ENCODE assay signal across 8 mouse cellular contexts in the genomic region with DNA sequence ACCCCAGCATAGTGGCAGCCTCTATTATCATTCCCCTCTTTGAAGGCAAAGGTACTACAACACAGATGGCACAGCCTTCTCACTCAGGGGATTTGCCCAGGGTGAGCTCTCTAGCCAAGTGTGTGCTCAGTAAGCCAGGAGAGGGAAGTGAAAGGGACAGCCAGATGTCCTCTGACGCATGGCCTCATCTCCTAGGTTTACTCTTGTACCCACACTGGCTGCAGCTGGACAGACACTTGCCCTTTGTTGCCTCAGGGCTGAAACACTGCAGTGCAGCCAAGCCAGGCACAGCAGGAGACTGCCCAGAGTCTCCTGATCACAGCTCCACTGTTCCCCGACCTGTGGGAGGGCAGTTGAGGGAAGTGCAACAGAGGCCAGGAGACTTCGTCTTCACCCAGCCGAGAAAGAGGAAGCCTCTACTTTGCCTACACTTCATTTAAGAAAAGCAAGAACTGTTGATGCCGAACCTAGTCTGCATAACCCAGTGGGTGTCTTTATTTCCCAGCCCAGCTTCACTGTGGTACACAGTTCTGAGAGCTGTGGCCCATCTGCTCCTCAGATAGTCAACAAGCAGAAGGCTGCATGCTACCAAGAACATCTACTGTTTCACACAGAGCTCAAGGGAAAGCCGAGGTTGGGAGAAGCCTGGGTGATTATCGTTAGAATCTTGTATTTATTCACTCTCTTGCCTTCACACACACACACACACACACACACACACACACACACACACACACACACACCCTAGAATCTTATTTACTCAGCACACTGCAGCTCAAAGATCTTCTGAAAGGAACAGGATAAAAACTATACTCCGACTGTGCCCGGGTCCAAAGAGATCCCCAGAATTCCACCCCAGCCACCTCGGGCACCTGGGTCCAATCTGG. TPM values are rescaled to one million over a fixed set of nuclear protein-coding genes. Genes with fewer than 3 reads are reported as not detected.
A peak's percentile ranks its signal among the peaks of the same experiment; 100 is the strongest.
DNase-seq lines count a peak whose midpoint lies in the region; ATAC-seq and TF ChIP-seq lines count a peak whose summit lies in the region.

No protein-coding gene starts in this region.

- peak overlapping the region; percentile 60 for H3K27ac ChIP-seq in lung, postnatal 0 days (ENCODE audit: low read length)
- peak overlapping the region; percentile 69 for H3K27ac ChIP-seq in kidney, embryonic 15.5 days
- H3K27ac ChIP-seq in liver, postnatal 0 days (ENCODE audit: low read depth) = peak overlapping the region; percentile 97

- WGBS in lung, postnatal 0 days = 39% methylated on average over 10 of the region's 10 CpGs
- 45% methylated on average over 10 of the region's 10 CpGs for WGBS in kidney, embryonic 15.5 days
- WGBS in liver, postnatal 0 days (ENCODE audit: insufficient replicate concordance) = 27% methylated on average over 10 of the region's 10 CpGs

- no peak for TF ChIP-seq CTCF in lung, postnatal 0 days (IDR thresholded peaks at IDR 0.05)
- TF ChIP-seq CTCF in liver, postnatal 0 days (IDR thresholded peaks at IDR 0.05; ENCODE audit: low read depth) = no peak

- H3K9ac ChIP-seq in lung, postnatal 0 days (replicated peaks; ENCODE audit: low read depth) = no peak overlapping the region
- H3K9ac ChIP-seq in kidney, embryonic 15.5 days = no peak overlapping the region
- H3K9ac ChIP-seq in liver, postnatal 0 days (replicated peaks) = peak overlapping the region; percentile 65

- no peak for DNase-seq in lung, postnatal 0 days (ENCODE audit: low spot score)
- DNase-seq in lung, postnatal 36 days = no peak
- DNase-seq in cerebellum, adult 11 months = peak; percentile 52
- peak; percentile 72 for DNase-seq in heart, adult 8-10 months (ENCODE audit: low spot score)
- DNase-seq in liver, postnatal 0 days = peak; percentile 70
- DNase-seq in spleen, postnatal 4 days (ENCODE audit: low spot score in 2 of 2) = peak; percentile 43 to 75
- no peak for DNase-seq in embryo, embryonic 9.5 days (ENCODE audit: extremely low spot score)

- H3K4me1 ChIP-seq in lung, postnatal 0 days (ENCODE audit: insufficient read depth, low read depth, low read length) = peaks cover 33% of the 10 kb centered on the region
- peaks cover 64% of the 10 kb centered on the region for H3K4me1 ChIP-seq in kidney, embryonic 15.5 days
- peaks cover 64% of the 10 kb centered on the region for H3K4me1 ChIP-seq in liver, postnatal 0 days (ENCODE audit: insufficient read depth)

- H3K9me3 ChIP-seq in lung, postnatal 0 days (ENCODE audit: low read length) = no peaks in the 10 kb centered on the region
- no peaks in the 10 kb centered on the region for H3K9me3 ChIP-seq in kidney, embryonic 15.5 days (replicated peaks)
- H3K9me3 ChIP-seq in liver, postnatal 0 days (ENCODE audit: low read length) = no peaks in the 10 kb centered on the region

- no peaks in the 10 kb centered on the region for H3K27me3 ChIP-seq in lung, postnatal 0 days (replicated peaks; ENCODE audit: insufficient read depth, low read length)
- no peaks in the 10 kb centered on the region for H3K27me3 ChIP-seq in kidney, embryonic 15.5 days
- H3K27me3 ChIP-seq in liver, postnatal 0 days (ENCODE audit: insufficient read depth, low read length) = no peaks in the 10 kb centered on the region

- no peak overlapping the region for H3K4me2 ChIP-seq in lung, postnatal 0 days (replicated peaks; ENCODE audit: low read depth, low read length)
- H3K4me2 ChIP-seq in kidney, embryonic 15.5 days = no peak overlapping the region
- peak overlapping the region; percentile 55 for H3K4me2 ChIP-seq in liver, postnatal 0 days (ENCODE audit: low read depth, low read length)

- peak; percentile 36 for ATAC-seq in lung, postnatal 0 days
- ATAC-seq in kidney, embryonic 15.5 days (replicated peaks; ENCODE audit: low FRiP score) = peak; percentile 65; the same call in 1 of the 2 replicates
- peak; percentile 64 for ATAC-seq in liver, postnatal 0 days

- H3K36me3 ChIP-seq in lung, postnatal 0 days (ENCODE audit: insufficient read depth, low read length) = no peaks in the 10 kb centered on the region
- H3K36me3 ChIP-seq in kidney, embryonic 15.5 days = no peaks in the 10 kb centered on the region
- no peaks in the 10 kb centered on the region for H3K36me3 ChIP-seq in liver, postnatal 0 days (replicated peaks; ENCODE audit: insufficient read depth, low read length)

- no peak for TF ChIP-seq EP300 in lung, postnatal 0 days (IDR thresholded peaks at IDR 0.05)
- no peak for TF ChIP-seq EP300 in liver, postnatal 0 days (IDR thresholded peaks at IDR 0.05; ENCODE audit: low read depth)

- no peak overlapping the region for H3K4me3 ChIP-seq in lung, postnatal 0 days (ENCODE audit: low read depth, low read length)
- H3K4me3 ChIP-seq in kidney, embryonic 15.5 days (replicated peaks) = no peak overlapping the region
- peak overlapping the region; percentile 33 for H3K4me3 ChIP-seq in liver, postnatal 0 days (ENCODE audit: low read depth, low read length)

RNA-seq across cellular contexts. Expression of a gene that starts 36.4 kb away (rescaled TPM):
- polyA plus RNA-seq in lung, postnatal 0 days (2015; fragmentation: Nextera tagmentation; extraction: Ambion mirVana) = 19.4 and 19.5 TPM in 2 replicates
- total RNA-seq in heart, adult 8-10 months (2022) = 10 to 100 TPM; 34.5 to 56.9 (median 50.9) TPM
- polyA plus RNA-seq in kidney, embryonic 15.5 days (2015; fragmentation: Nextera tagmentation; extraction: Ambion mirVana) = 16.4 and 16.5 TPM in 2 replicates
- 7.0 and 7.9 TPM in 2 replicates for polyA plus RNA-seq in liver, postnatal 0 days (2015; fragmentation: Nextera tagmentation; extraction: Ambion mirVana)

Comparison
In these comparisons a context has a peak if more than half of its experiments do, and no peak if none do; other contexts are left out.
1. DNase-seq: peak in cerebellum, adult 11 months (single experiment), heart, adult 8-10 months (single experiment), liver, postnatal 0 days (single experiment) and spleen, postnatal 4 days (2 of 2); none in lung, postnatal 0 days (single experiment), lung, postnatal 36 days (single experiment) and embryo, embryonic 9.5 days (single experiment).
2. Peak in every context shown above with its lines, with median percentiles within 50 percentile points of each other: ATAC-seq and H3K27ac ChIP-seq.